Mouse (Mus musculus): ENCODE data around the gene Slc22a8. TPM values are rescaled to one million over a fixed set of nuclear protein-coding genes. Genes with fewer than 3 reads are reported as not detected.
A peak's percentile ranks its signal among the peaks of the same experiment; 100 is the strongest.

Slc22a8 gene
- total and polyA plus RNA-seq, 3 experiments: not detected

DNA sequence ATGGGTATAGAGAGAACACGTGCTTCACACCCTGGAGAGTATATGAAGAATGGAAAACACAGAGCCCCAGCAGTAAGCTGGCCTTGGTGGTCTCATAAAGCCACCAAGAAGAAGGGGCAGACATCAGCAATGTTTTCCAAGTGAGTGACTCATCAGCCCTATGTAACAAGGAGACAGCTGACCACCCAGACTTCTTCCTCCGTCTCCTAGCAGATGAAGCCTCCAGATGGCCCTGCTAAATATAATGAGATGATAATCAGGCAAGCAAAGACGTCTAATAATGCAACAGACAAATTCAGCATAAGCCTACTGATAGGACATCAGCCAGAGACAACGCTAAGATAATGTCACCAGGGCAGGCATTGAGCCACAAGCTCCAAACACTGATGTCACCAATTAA is 25.1 kb upstream of the Slc22a8 start:
- Histone ChIP-seq H3K4me3 (replicated peaks in 1 of 3; ENCODE audit: low read depth in 2 of 3, low read length in 2 of 3, poor library complexity in 1 of 3) (no peak overlapping the region), H3K4me2 (ENCODE audit: insufficient read depth, low read depth, poor library complexity, severe bottlenecking) (no peak overlapping the region), H3K79me2 (replicated peaks; ENCODE audit: control insufficient read depth, extremely low read depth, insufficient read depth, poor library complexity, severe bottlenecking) (no peaks in the 10 kb centered on the region), H3K36me3 (replicated peaks in 1 of 2; ENCODE audit: control insufficient read depth in 1 of 2, insufficient read depth in 1 of 2, low read length in 1 of 2) (no peaks in the 10 kb centered on the region), H3K27ac (ENCODE audit: insufficient read depth, low read depth) (no peak overlapping the region), H3K9ac (ENCODE audit: insufficient read depth, low read depth) (no peak overlapping the region), H3K4me1 (ENCODE audit: control insufficient read depth in 1 of 2, insufficient read depth in 2 of 2) (no peaks in the 10 kb centered on the region), H3K27me3 (replicated peaks) (no peaks in the 10 kb centered on the region), H3K9me3 (replicated peaks; ENCODE audit: low read length) (no peaks in the 10 kb centered on the region)
- dilution Hi-C loops (cut with MboI; ENCODE audit: extremely low pct_ligation_motif_present, extremely low pct_unique_long_range_greater_than_20kb, low sequenced_read_pairs): no loop called here
- TF ChIP-seq MAX (IDR thresholded peaks at IDR 0.05; ENCODE audit: low read length) (no peak), CHD1 (IDR thresholded peaks at IDR 0.05; ENCODE audit: low read depth, low read length) (no peak), BHLHE40 (IDR thresholded peaks at IDR 0.05; ENCODE audit: low read depth, low read length) (no peak), SIN3A (IDR thresholded peaks at IDR 0.05; ENCODE audit: low read length) (no peak), RCOR1 (conservative IDR thresholded peaks at IDR 0.05; ENCODE audit: low read depth, low read length) (no peak), ZKSCAN1 (IDR thresholded peaks at IDR 0.05; ENCODE audit: borderline replicate concordance, low read depth, low read length) (no peak), RAD21 (IDR thresholded peaks at IDR 0.05; ENCODE audit: low read depth, low read length) (no peak), MAZ (IDR thresholded peaks at IDR 0.05; ENCODE audit: low read depth, low read length) (no peak), TBP (conservative IDR thresholded peaks at IDR 0.05; ENCODE audit: low read depth, low read length) (no peak), MYC (IDR thresholded peaks at IDR 0.05; ENCODE audit: low read depth, low read length) (no peak), CHD2 (IDR thresholded peaks at IDR 0.05; ENCODE audit: low read length) (no peak)
- DNase-seq (ENCODE audit: extremely low read depth): no peak
- in situ Hi-C loops (cut with MboI; ENCODE audit: low pct_ligation_motif_present, low pct_unique_long_range_greater_than_20kb, low sequenced_read_pairs): loop anchor here (5.0 kb wide), 1 partner anchor 121 kb away; no protein-coding TSS in a partner anchor

DNA sequence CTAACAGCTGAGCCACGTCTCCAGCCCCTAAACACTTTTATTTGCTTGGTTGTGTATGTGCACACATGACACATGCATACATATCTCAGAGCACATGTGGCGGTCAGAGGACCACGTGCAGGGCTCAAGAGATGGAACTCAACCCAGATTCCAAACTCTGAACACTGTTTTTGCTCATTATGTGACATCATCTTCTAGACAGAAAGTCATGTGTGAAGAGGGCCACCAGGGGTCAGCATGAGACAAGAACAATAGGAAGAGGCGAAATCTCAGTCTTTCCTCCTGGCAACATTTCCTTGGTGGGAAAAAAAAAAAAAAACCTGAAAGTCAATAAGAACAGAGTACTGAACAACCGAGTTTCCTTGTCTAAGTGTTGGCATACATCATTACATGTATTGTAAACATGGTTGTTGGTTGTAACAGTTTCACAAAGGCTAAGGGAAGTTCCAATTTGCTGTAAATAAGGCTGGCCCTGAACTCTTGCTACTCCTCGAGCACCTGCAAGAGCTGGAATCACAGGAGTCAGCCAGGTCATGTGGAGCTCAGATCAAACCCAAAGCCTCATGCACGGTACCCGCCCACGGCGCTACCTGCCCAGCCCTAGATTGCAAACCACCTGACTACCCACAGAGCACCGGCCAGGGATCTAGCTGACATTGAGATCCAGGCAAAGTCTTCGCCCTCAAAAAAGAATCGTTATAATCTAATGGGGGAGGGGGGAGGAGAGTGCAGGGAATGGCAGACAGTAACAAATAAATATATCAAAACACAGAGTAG is 23.8 kb upstream of the Slc22a8 start:
- H3K27me3 ChIP-seq (replicated peaks): no peaks in the 10 kb centered on the region
- H3K36me3 ChIP-seq (replicated peaks in 1 of 2; ENCODE audit: control insufficient read depth in 1 of 2, insufficient read depth in 1 of 2, low read length in 1 of 2): no peaks in the 10 kb centered on the region
- no peak overlapping the region for H3K27ac ChIP-seq (ENCODE audit: insufficient read depth, low read depth)
- no peak overlapping the region for H3K9ac ChIP-seq (ENCODE audit: insufficient read depth, low read depth)
- DNase-seq (ENCODE audit: extremely low read depth): peak; percentile 48
- dilution Hi-C loops (cut with MboI; ENCODE audit: extremely low pct_ligation_motif_present, extremely low pct_unique_long_range_greater_than_20kb, low sequenced_read_pairs) (no loop called here), in situ Hi-C loops (cut with MboI; ENCODE audit: low pct_ligation_motif_present, low pct_unique_long_range_greater_than_20kb, low sequenced_read_pairs) (loop anchor here (5.0 kb wide), 1 partner anchor 120 kb away; no protein-coding TSS in a partner anchor)
- H3K4me1 ChIP-seq (ENCODE audit: control insufficient read depth in 1 of 2, insufficient read depth in 2 of 2): no peaks in the 10 kb centered on the region
- no peak overlapping the region for H3K4me3 ChIP-seq (replicated peaks in 1 of 3; ENCODE audit: low read depth in 2 of 3, low read length in 2 of 3, poor library complexity in 1 of 3)
- no peaks in the 10 kb centered on the region for H3K9me3 ChIP-seq (replicated peaks; ENCODE audit: low read length)
- no peak overlapping the region for H3K4me2 ChIP-seq (ENCODE audit: insufficient read depth, low read depth, poor library complexity, severe bottlenecking)
- H3K79me2 ChIP-seq (replicated peaks; ENCODE audit: control insufficient read depth, extremely low read depth, insufficient read depth, poor library complexity, severe bottlenecking): no peaks in the 10 kb centered on the region
- TF ChIP-seq TBP (conservative IDR thresholded peaks at IDR 0.05; ENCODE audit: low read depth, low read length): no peak
- TF ChIP-seq MAZ (IDR thresholded peaks at IDR 0.05; ENCODE audit: low read depth, low read length): no peak
- TF ChIP-seq BHLHE40 (IDR thresholded peaks at IDR 0.05; ENCODE audit: low read depth, low read length): peak; percentile 33; the same call in 1 of the 2 replicates
- no peak for TF ChIP-seq USF2 (conservative IDR thresholded peaks at IDR 0.05; ENCODE audit: low read depth, low read length)
- no peak for TF ChIP-seq GABPA (IDR thresholded peaks at IDR 0.05; ENCODE audit: insufficient replicate concordance, low read depth, low read length)
- peak; percentile 67 for TF ChIP-seq ZNF384 (IDR thresholded peaks at IDR 0.05; ENCODE audit: low read depth, low read length)
- peak; percentile 62 for TF ChIP-seq SMC3 (IDR thresholded peaks at IDR 0.05; ENCODE audit: low read depth, low read length)
- no peak for TF ChIP-seq ZKSCAN1 (IDR thresholded peaks at IDR 0.05; ENCODE audit: borderline replicate concordance, low read depth, low read length)
- no peak for TF ChIP-seq MXI1 (IDR thresholded peaks at IDR 0.05; ENCODE audit: low read depth, low read length)
- TF ChIP-seq MEF2A (IDR thresholded peaks at IDR 0.05; ENCODE audit: borderline replicate concordance, low read depth, low read length): no peak
- TF ChIP-seq RCOR1 (conservative IDR thresholded peaks at IDR 0.05; ENCODE audit: low read depth, low read length): no peak
- TF ChIP-seq POLR2A (IDR thresholded peaks at IDR 0.05; ENCODE audit: low read depth, low read length): no peak
- TF ChIP-seq PAX5 (IDR thresholded peaks at IDR 0.05; ENCODE audit: low read length): no peak
- no peak for TF ChIP-seq ZC3H11A (IDR thresholded peaks at IDR 0.05; ENCODE audit: low read depth, low read length)
- TF ChIP-seq UBTF (IDR thresholded peaks at IDR 0.05; ENCODE audit: low read depth, low read length): no peak
- TF ChIP-seq NELFE (IDR thresholded peaks at IDR 0.05; ENCODE audit: low read depth, low read length): no peak
- peak; percentile 44 to 69; a peak in 3 of 4 replicates for TF ChIP-seq CTCF (conservative IDR thresholded peaks at IDR 0.05 in 1 of 2, IDR thresholded peaks at IDR 0.05 in 1 of 2; ENCODE audit: low read depth in 2 of 2, low read length in 2 of 2)
- TF ChIP-seq CHD2 (IDR thresholded peaks at IDR 0.05; ENCODE audit: low read length): no peak
- TF ChIP-seq E2F4 (IDR thresholded peaks at IDR 0.05; ENCODE audit: insufficient replicate concordance, low read depth, low read length): no peak
- TF ChIP-seq CHD1 (IDR thresholded peaks at IDR 0.05; ENCODE audit: low read depth, low read length): no peak
- TF ChIP-seq POLR2AphosphoS2 (IDR thresholded peaks at IDR 0.05; ENCODE audit: low read depth, low read length): no peak
- TF ChIP-seq SIN3A (IDR thresholded peaks at IDR 0.05; ENCODE audit: low read length): no peak
- no peak for TF ChIP-seq MYC (IDR thresholded peaks at IDR 0.05; ENCODE audit: low read depth, low read length)
- TF ChIP-seq IRF4 (IDR thresholded peaks at IDR 0.05; ENCODE audit: low read depth, low read length): no peak
- TF ChIP-seq TCF12 (IDR thresholded peaks at IDR 0.05; ENCODE audit: low read depth, low read length): no peak
- TF ChIP-seq KAT2A (IDR thresholded peaks at IDR 0.05; ENCODE audit: insufficient replicate concordance, low read length): no peak
- 0 out of 2 replicates have a peak, but pooled peaks have one; percentile 15 for TF ChIP-seq JUND (conservative IDR thresholded peaks at IDR 0.05; ENCODE audit: low read depth, low read length)
- TF ChIP-seq HCFC1 (IDR thresholded peaks at IDR 0.05; ENCODE audit: low read depth, low read length): no peak
- peak; percentile 63 for TF ChIP-seq RAD21 (IDR thresholded peaks at IDR 0.05; ENCODE audit: low read depth, low read length)
- peak; percentile 63 for TF ChIP-seq MAX (IDR thresholded peaks at IDR 0.05; ENCODE audit: low read length)

All from CH12.LX (cell line).